Mouse (Mus musculus): ENCODE data around the gene Edem2.
A peak's percentile ranks its signal among the peaks of the same experiment; 100 is the strongest.

Edem2 gene

DNA sequence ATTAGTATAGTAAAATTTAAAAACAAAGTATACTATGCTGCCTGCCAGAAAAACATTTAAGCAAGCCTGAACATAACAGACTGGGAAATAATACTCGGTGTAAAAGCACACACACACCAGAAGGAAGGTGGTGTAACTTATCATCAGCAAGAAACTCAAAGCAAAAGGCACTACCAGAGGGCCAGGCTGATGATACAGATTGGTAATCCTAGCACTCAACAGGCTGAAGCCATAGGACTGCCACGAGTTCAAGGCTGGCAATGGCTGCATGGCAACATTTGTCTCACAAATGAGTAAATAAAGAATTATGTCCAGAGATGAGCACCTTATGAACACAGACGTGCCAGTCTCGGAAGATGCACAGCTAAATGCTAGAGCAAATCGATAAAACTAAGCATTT is 45.5 kb downstream of the Edem2 start:
- DNase-seq, result no peak

DNA sequence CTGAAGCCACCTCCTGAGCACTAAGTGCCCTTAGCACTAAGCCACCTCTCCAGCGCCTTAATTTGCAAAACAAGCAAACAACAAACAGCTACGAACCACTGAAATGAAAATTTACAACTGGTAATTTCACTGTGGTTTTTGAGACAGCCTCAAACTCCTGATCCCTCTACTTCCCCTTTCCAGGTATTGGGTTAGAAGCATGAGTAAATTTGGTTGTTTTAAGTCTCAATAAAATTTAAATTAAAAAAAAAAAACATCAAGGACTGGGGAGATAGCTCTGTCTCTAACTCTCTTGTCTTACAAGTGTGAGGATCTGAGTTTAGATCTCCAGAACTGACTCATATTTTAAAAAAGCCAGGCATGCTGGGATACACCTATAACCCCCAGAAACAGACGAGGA is 46.1 kb downstream of the Edem2 start:
- no peak for DNase-seq

- DNase-seq, result no peak
These were observed 47.4 kb downstream of the Edem2 start for GRCm38 (mm10) chr2:155681874-155682273.

GRCm38 (mm10) chr2:155681194-155681593 is 48.1 kb downstream of the Edem2 start:
- DNase-seq, result no peak

DNA sequence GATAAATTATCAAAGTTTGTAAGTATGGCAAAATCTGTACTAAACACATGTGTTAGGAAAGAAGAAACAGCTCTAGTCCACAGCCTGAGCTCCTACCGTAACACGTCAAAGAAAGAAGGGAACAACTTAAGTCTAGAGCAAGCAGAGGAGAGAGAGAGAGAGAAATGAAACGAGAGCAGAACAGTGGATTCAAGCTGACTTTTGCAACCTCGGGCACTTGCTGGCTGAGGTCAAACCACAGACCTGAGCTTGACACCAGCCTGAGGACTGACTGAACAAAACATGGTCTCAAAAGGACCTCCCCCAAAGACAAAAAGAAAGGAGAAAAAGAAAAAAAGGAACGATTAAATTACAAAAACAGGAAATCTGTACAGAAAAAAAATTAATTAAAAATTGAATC is 48.7 kb downstream of the Edem2 start:
- DNase-seq, result no peak

GRCm38 (mm10) chr2:155679586-155680110 is 49.6 kb downstream of the Edem2 start:
- no peak for DNase-seq

- DNase-seq, result no peak
These were observed 54.2 kb downstream of the Edem2 start for GRCm38 (mm10) chr2:155675118-155675517.

DNA sequence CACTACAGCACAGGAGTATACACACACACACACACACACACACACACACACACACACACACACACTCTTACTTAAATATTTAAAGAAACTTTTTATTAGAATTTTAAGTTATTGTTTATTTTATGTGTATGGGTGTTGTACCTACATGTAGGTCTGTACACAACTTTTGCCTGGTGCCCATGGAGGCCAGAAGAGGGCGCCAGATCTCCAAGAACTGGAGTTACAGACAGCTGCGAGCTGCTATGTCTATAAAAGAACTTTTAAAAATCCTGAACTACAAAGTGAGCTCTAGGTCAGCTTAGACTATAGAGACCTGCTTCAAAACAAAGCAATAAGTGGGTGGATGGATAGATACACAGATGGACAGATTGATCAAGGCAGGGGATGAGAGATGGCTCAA is 55.7 kb downstream of the Edem2 start:
- peak; percentile 52 for DNase-seq

- DNase-seq, result no peak
These were observed 58.0 kb downstream of the Edem2 start for GRCm38 (mm10) chr2:155671236-155671635.

GRCm38 (mm10) chr2:155668461-155668860 is 60.8 kb downstream of the Edem2 start:
- no peak for DNase-seq

DNA sequence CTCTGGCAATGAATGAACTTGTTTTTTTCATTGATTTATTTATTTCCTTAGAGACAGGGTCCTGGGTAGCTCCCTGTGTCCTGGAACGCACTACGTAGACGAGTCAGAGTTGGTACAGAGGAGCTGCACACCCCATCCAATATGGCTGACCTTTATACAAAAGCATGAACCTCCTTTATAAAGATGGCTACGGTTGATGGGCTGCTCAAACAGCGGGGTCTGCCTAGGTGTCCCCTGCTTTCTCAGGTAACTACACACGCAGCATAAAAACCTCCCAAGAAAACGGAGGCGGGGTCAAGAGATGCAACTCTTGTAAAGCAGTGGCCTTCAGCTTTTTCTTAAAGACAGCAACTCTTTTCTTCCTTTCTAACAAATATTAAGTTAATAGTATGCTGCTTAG is 61.4 kb downstream of the Edem2 start:
- no peak for DNase-seq

DNA sequence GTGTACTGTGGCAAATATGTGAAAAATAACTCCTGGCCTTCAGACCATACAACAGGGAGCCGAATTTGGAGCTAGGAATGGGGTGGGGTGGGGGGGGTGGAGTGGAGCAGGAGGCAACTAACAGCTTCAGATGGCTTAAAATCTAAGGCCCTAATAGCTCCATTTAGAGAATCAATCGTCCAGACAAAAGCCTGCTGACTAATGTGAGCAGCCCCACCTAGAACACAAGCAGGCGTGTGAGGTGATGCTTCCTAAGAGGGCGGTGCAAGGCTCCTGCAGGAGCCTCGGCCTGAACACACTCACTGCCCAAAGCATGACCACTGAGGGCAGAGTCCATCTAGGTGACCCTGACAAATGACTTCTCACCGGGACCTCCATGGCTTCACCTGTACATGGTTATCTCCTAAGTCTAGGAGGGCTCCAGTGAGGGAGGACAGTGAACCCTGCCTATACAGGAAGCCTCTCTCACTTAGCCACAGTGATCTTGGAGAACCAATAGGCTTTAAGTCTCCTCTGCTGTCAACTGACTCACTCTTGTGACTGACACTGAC is 65.3 kb downstream of the Edem2 start:
- no peak for DNase-seq

DNA sequence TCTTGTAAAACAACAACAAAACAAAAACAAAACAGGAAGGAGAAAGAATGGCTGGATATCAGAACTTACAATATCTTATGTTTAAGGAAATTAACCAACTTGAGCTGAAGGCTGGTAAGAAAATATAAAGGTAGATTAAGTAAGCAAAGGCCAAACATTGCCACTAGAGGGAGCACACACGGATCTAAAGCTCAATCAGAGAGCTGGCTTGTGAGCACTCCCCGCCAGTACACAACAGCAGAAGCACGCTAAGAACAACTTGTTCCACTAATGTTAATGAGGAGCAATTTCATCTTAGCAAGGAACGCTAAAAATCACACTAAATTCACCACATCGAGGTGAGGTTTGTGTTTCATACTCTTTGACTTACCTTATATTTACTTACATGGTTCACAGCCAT is 66.2 kb downstream of the Edem2 start:
- peak; percentile 59 for DNase-seq

DNA sequence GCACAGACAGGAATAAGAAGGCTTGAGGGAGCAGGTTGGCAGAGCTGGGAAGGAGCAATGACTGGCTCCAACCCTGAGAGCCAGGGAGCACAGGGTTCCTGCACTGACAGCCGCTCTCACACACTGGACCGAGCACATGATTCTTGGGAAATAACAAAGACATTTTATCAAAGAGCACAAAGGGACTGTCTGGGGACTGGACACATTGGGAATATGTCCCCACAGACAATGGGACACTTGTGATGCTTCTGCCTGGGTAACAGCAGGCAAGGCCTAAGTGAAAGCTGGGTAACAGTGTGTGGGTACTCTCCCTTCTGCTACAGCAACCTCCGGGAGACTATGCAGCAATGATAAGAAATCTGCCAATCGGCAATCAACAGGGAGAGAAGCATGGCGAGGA is 66.9 kb downstream of the Edem2 start:
- no peak for DNase-seq

DNA sequence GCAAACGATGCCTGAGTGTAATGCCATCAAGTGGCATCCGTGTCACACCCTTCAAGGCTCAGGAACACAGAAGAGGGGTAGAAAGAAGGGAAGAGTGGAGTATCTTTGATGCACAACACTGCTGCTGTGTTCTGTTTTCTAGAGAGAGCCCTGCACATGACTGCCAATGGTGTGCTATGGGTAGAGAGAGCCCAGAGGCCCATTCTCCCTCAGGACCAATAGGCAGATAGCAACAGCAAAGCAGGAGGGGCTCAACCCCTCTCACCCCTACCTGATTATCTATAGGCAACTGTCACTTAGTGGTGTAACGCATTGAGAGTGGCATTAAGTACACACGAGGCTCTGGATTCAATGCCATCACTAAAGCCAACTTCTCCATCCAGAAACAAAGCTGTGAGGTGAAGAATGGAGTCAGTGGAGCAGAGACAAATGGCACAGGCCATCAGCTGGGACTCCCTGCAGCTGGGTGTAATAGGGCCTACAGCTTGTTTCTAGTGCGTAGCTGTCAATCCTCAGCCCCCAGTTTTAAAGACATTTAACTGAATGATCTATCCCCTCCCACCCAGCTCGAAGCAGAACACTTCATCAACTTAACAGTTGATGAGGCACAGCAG is 73.4 kb downstream of the Edem2 start:
- DNase-seq, result no peak

DNA sequence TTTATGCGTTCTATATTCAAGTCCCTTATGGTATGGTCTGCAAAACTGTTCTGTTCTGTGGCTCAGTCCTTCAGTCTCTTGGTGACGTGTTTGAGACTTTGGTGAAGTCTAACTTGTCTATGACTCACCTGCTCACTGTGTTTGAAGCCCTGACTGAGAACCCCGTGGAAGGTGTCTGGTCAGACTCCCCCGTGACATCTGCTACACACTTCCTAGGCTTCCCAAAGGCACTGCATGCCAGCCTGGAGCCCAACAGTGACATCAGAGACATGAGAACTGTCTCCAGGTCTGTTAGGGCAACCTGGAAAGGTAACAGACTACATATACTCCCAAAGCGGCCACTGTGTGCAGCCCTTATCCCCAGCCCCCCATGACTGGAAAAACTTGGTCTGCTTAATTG is 76.7 kb downstream of the Edem2 start:
- no peak for DNase-seq

All from cerebellum, adult 9-11 months (tissue).